Mouse (Mus musculus) heart, postnatal 0 days (tissue): ENCODE results near the gene Gse1. TPM values are rescaled to one million over a fixed set of nuclear protein-coding genes. Genes with fewer than 3 reads are reported as not detected.

Experiments used
- ATAC-seq: fragments of 200-750 bp; cut with Nextera tagmentation; 2 replicates; pipeline ENCODE4 v1.8.0; 2017; ENCODE audit warnings: low read depth, moderate number of reproducible peaks, moderate library complexity; ENCODE audit not compliant: insufficient read depth
- DNase-seq: peaks from one replicate; pipeline ENCODE4 v3.0.0-alpha.2; 2016; ENCODE audit warnings: low spot score
- H3K27ac ChIP-seq: fragments of 300-500 bp; sonication (generic); 2 replicates; pipeline ENCODE4 v1.5.1; 2014; ENCODE audit warnings: low read depth, mild to moderate bottlenecking
- H3K27me3 ChIP-seq: fragments of 300-500 bp; sonication (generic); 2 replicates; pipeline ENCODE4 v1.6.1; 2014; ENCODE audit warnings: low read length, mixed read lengths; ENCODE audit not compliant: control insufficient read depth, insufficient read depth
- H3K36me3 ChIP-seq: fragments of 300-500 bp; sonication (generic); replicated peaks from 2 replicates; pipeline ENCODE4 v1.6.1; 2014; ENCODE audit warnings: low read length, mixed read lengths; ENCODE audit not compliant: control insufficient read depth, insufficient read depth
- H3K4me1 ChIP-seq: fragments of 300-500 bp; sonication (generic); 2 replicates; pipeline ENCODE4 v1.6.1; 2014; ENCODE audit warnings: antibody characterized with exemption; ENCODE audit not compliant: control insufficient read depth, insufficient read depth
- H3K4me2 ChIP-seq: fragments of 300-500 bp; sonication (generic); 2 replicates; pipeline ENCODE4 v1.6.1; 2014; ENCODE audit warnings: low read depth, mild to moderate bottlenecking, low read length, moderate library complexity
- H3K4me3 ChIP-seq: fragments of 300-500 bp; sonication (generic); 2 replicates; pipeline ENCODE4 v1.5.1; 2014; ENCODE audit warnings: low read depth, low read length
- H3K9ac ChIP-seq: fragments of 300-500 bp; sonication (generic); replicated peaks from 2 replicates; pipeline ENCODE4 v1.6.1; 2014; ENCODE audit warnings: low read depth, low read length, mixed read lengths
- H3K9me3 ChIP-seq: fragments of 300-500 bp; sonication (generic); replicated peaks from 2 replicates; pipeline ENCODE4 v1.6.1; 2016; ENCODE audit warnings: low read length; ENCODE audit not compliant: control insufficient read depth
- CTCF ChIP-seq: IDR thresholded peaks from 2 replicates; pipeline ENCODE4 v1.5.1; 2016; ENCODE audit warnings: antibody characterized with exemption, control low read depth, low read depth
- EP300 ChIP-seq: IDR thresholded peaks from 2 replicates; pipeline ENCODE4 v1.6.1; 2016; ENCODE audit warnings: antibody characterized with exemption, low read depth
- WGBS: fragments of 180-500 bp; shearing (Covaris S2); extraction: QIAGEN DNeasy Blood & Tissue Kit; methylation state at CpG from one replicate; pipeline ENCODE4 v1.1.7; 2014; 5-methylcytosine and 5-hydroxymethylcytosine counted together
- polyA plus RNA-seq: library from polyadenylated mRNA; unstranded; fragments of >200 nt; fragmentation: Nextera tagmentation; extraction: Ambion mirVana; gene quantifications from 2 replicates; pipeline ENCODE4 v1.2.1, GENCODE M21; 2015
- total RNA-seq: library from RNA; depleted of rRNA; stranded (reverse); fragments of >200 nt; gene quantifications from 2 replicates; pipeline ENCODE4 v1.2.3, GENCODE M21; 2014; ENCODE audit warnings: low replicate concordance

The Gse1 gene
- total and polyA plus RNA-seq, 2 experiments from 2014 or later, result 5.4 to 18.7 TPM

DNA sequence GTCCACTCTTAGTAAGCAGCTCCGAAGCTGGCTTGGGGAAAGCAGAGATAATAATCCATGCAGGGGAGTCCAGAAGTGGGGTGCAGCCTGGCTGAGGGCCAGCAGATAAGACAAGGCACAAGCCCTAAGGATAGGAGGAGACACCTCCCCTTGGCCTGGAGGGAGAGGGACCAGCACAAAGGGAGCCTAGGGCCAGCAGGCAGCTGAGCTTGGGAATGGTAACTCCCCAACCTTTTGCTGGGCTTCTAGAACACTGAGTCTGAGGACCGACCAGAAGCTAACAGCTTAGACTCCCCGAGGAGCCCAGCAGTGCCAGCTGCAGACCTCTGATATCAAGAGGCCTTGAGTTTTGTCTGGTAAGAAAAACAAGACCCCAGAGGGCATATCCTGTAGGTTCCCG is 115.9 kb downstream of the Gse1 start:
- Histone ChIP-seq H3K27me3 (no peaks in the 10 kb centered on the region), H3K27ac (no peak overlapping the region), H3K9me3 (no peaks in the 10 kb centered on the region), H3K4me2 (no peak overlapping the region), H3K4me3 (no peak overlapping the region), H3K36me3 (no peaks in the 10 kb centered on the region), H3K9ac (no peak overlapping the region), H3K4me1 (peaks cover 18% of the 10 kb centered on the region)
- DNase-seq (no peak), ATAC-seq (no peak)
- WGBS, result 27% methylated on average over 4 of the region's 4 CpGs
- TF ChIP-seq CTCF (no peak), EP300 (no peak)

DNA sequence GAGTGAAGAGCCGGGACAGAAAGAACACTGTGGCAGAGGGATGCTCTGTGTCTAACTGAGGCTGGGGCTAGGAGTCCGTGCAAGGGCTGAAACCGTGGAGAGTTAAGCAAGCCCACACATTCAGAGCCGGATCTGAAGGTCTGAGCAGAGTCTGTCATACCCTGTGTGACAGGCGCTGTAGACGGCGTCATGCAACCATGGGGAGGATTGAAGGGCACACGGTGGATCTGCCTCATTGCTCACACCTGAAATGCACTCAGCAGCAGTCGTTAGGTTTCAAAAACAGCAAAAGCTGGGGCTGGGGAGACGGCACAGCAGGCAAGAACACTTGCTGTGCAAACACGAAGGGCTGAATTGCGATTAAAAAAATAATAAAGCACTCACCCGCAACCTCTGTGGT is 116.3 kb downstream of the Gse1 start:
- WGBS, result 52% methylated on average over 13 of the region's 13 CpGs
- no peak overlapping the region for H3K9ac ChIP-seq

DNA sequence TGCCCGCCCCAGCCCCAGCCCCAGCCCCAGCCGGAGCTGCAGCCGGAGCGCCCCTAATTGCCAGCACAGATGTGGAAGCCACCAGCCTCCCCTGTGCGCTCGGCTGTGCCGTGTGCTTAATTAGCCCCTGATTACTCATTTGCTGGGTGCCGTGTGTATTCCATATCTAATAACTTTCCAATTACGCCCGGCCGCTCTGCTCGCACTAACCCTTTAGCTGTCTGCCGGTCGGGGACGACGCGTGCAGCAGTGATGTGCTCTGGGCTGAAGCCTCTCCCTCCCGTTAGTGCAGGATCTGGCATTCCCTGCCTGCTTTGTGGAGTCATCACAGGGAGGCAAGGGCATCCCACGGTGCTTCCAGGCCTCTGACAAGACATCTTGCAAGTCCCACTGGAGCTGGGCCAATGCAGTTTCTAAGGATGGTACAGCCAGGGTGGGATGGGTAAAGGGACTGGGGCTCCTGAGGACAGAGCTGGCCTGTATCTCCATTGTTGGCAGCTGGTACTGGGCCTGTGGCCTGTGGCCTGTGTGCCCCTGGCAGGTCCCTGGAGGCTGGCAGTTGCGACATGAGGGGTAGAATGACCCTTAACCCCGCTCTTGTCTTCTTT is 119.6 kb downstream of the Gse1 start:
- H3K9me3 ChIP-seq, result no peaks in the 10 kb centered on the region
- H3K27me3 ChIP-seq, result no peaks in the 10 kb centered on the region
- TF ChIP-seq EP300, result no peak
- TF ChIP-seq CTCF, result no peak

More for the DNA sequence above, 116.3 kb downstream of the Gse1 start:
- H3K27ac ChIP-seq, result no peak overlapping the region
- TF ChIP-seq CTCF, result no peak
- no peak for TF ChIP-seq EP300
- no peak overlapping the region for H3K4me2 ChIP-seq
- no peaks in the 10 kb centered on the region for H3K27me3 ChIP-seq
- ATAC-seq, result no peak
- H3K9me3 ChIP-seq, result no peaks in the 10 kb centered on the region
- H3K4me3 ChIP-seq, result no peak overlapping the region
- no peaks in the 10 kb centered on the region for H3K36me3 ChIP-seq
- peaks cover 14% of the 10 kb centered on the region for H3K4me1 ChIP-seq
- DNase-seq, result no peak

DNA sequence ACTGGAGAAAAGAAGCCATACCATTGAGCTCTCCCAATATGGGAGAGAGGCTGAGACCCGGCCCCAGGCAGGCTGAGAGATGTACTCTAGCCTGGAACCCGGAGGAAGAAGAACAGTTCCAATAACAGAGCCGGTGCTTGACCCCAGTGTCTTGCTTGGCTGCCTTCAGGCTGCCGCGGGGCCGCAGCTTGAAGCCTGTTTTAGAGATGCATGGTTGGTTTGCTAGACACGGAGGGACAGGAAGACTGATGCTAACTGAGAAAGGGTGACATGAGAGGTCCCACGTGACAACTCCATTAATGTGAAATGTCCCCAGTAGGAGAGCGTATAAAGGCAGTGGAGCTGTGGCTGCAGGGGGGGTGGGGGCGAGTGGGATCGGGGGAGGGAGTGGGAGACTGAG is 120.7 kb downstream of the Gse1 start:
- H3K36me3 ChIP-seq, result no peaks in the 10 kb centered on the region
- no peak overlapping the region for H3K9ac ChIP-seq
- WGBS, result 65% methylated on average over 11 of the region's 11 CpGs
- no peak for TF ChIP-seq CTCF
- TF ChIP-seq EP300, result no peak
- no peak overlapping the region for H3K27ac ChIP-seq
- H3K9me3 ChIP-seq, result no peaks in the 10 kb centered on the region
- no peak for DNase-seq
- peaks cover under 1% of the 10 kb centered on the region; the same call in 1 of the 2 replicates for H3K4me1 ChIP-seq
- no peak overlapping the region for H3K4me2 ChIP-seq
- no peaks in the 10 kb centered on the region for H3K27me3 ChIP-seq
- H3K4me3 ChIP-seq, result no peak overlapping the region
- no peak for ATAC-seq

More for the DNA sequence above, 119.6 kb downstream of the Gse1 start:
- Histone ChIP-seq H3K4me1 (peaks cover 11% of the 10 kb centered on the region), H3K4me3 (no peak overlapping the region), H3K4me2 (no peak overlapping the region), H3K27ac (no peak overlapping the region), H3K36me3 (no peaks in the 10 kb centered on the region), H3K9ac (no peak overlapping the region)
- 86% methylated on average over 21 of the region's 21 CpGs for WGBS
- ATAC-seq (no peak), DNase-seq (no peak)

- no peak overlapping the region for H3K4me3 ChIP-seq
- no peaks in the 10 kb centered on the region for H3K9me3 ChIP-seq
- TF ChIP-seq EP300 (no peak), CTCF (no peak)
- H3K9ac ChIP-seq, result no peak overlapping the region
- H3K27ac ChIP-seq, result no peak overlapping the region
- H3K36me3 ChIP-seq, result no peaks in the 10 kb centered on the region
- no peak for ATAC-seq
- WGBS, result 57% methylated on average over 7 of the region's 7 CpGs
- DNase-seq, result no peak
- no peaks in the 10 kb centered on the region; the same call in 1 of the 2 replicates for H3K4me1 ChIP-seq
- no peaks in the 10 kb centered on the region for H3K27me3 ChIP-seq
- H3K4me2 ChIP-seq, result no peak overlapping the region
Measured at GRCm38 (mm10) chr8:120351332-120352071, 123.2 kb downstream of the Gse1 start.
